Mouse (Mus musculus) lung, postnatal 0 days (tissue): ENCODE measurements at regions not wholly inside any gene's neighbourhood (a gene's known extent, or its start where the extent isn't known, plus 50 kb on each side); places are given as distances from the start of the nearest gene placed in this dataset.

ENCODE experiments used
- ATAC-seq: fragments of 200-750 bp; cut with Nextera tagmentation; 2 replicates; pipeline ENCODE4 v1.8.0; 2017; ENCODE audit warnings: moderate library complexity
- DNase-seq: peaks from one replicate; pipeline ENCODE4 v3.0.0-alpha.2; 2016; ENCODE audit warnings: low spot score
- H3K27ac ChIP-seq: fragments of 300-500 bp; sonication (generic); 2 replicates; pipeline ENCODE4 v1.5.1; 2014; ENCODE audit warnings: antibody characterized with exemption, mild to moderate bottlenecking, low read length, mixed read lengths
- H3K27me3 ChIP-seq: fragments of 300-500 bp; sonication (generic); replicated peaks from 2 replicates; pipeline ENCODE4 v1.6.1; 2014; ENCODE audit warnings: low read length, mixed read lengths; ENCODE audit not compliant: insufficient read depth
- H3K36me3 ChIP-seq: fragments of 300-500 bp; sonication (generic); 2 replicates; pipeline ENCODE4 v1.6.1; 2014; ENCODE audit warnings: low read length, mixed read lengths; ENCODE audit not compliant: insufficient read depth
- H3K4me1 ChIP-seq: fragments of 300-500 bp; sonication (generic); 2 replicates; pipeline ENCODE4 v1.6.1; 2014; ENCODE audit warnings: antibody characterized with exemption, low read depth, low read length, mixed read lengths; ENCODE audit not compliant: insufficient read depth
- H3K4me2 ChIP-seq: fragments of 300-500 bp; sonication (generic); replicated peaks from 2 replicates; pipeline ENCODE4 v1.6.1; 2014; ENCODE audit warnings: low read depth, mild to moderate bottlenecking, low read length, moderate library complexity, mixed read lengths
- H3K4me3 ChIP-seq: fragments of 300-500 bp; sonication (generic); 2 replicates; pipeline ENCODE4 v1.5.1; 2014; ENCODE audit warnings: low read depth, low read length
- H3K9ac ChIP-seq: fragments of 300-500 bp; sonication (generic); replicated peaks from 2 replicates; pipeline ENCODE4 v1.6.1; 2014; ENCODE audit warnings: low read depth, mild to moderate bottlenecking
- H3K9me3 ChIP-seq: fragments of 300-500 bp; sonication (generic); 2 replicates; pipeline ENCODE4 v1.6.1; 2016; ENCODE audit warnings: low read length, mixed read lengths
- CTCF ChIP-seq: IDR thresholded peaks from 2 replicates; pipeline ENCODE4 v1.5.1; 2016; ENCODE audit warnings: antibody characterized with exemption, mild to moderate bottlenecking
- EP300 ChIP-seq: IDR thresholded peaks from 2 replicates; pipeline ENCODE4 v1.6.1; 2016; ENCODE audit warnings: antibody characterized with exemption, mild to moderate bottlenecking, control low read depth
- WGBS: fragments of 180-500 bp; shearing (Covaris S2); extraction: QIAGEN DNeasy Blood & Tissue Kit; methylation state at CpG from one replicate; pipeline ENCODE4 v1.1.7; 2014; 5-methylcytosine and 5-hydroxymethylcytosine counted together

- Histone ChIP-seq H3K4me3 (no peak overlapping the region), H3K27ac (no peak overlapping the region), H3K4me2 (no peak overlapping the region), H3K9ac (no peak overlapping the region), H3K36me3 (no peaks in the 10 kb centered on the region), H3K27me3 (no peaks in the 10 kb centered on the region), H3K4me1 (no peaks in the 10 kb centered on the region), H3K9me3 (no peaks in the 10 kb centered on the region)
- no peak for ATAC-seq
- DNase-seq, result no peak
- 70% methylated on average over 6 of the region's 6 CpGs for WGBS
- TF ChIP-seq EP300, result no peak
- TF ChIP-seq CTCF, result no peak
Observed at GRCm38 (mm10) chr8:10753056-10753455, 255.2 kb downstream of the Irs2 start.

DNA sequence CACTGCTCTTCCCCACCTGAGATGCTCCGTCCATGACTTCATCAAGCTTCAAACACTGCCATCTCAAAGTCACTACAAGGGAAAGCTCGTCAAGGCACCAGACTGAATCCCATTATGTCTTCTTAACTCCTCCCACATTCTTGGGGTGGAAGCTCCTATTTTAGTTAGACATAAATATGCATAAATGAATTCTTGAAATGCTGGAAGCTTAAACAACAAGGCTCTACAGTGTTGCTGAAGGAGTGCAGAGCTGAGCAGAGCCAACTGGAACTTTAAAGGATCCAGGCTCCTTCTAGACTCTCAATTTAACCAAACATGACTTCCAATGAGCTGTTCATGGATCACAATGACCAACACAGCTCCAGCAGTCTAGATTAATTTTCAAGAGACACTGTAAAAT, 261.1 kb downstream of the Irs2 start:
- Histone ChIP-seq H3K4me1 (no peaks in the 10 kb centered on the region), H3K4me3 (no peak overlapping the region), H3K9me3 (no peaks in the 10 kb centered on the region), H3K4me2 (no peak overlapping the region), H3K27ac (no peak overlapping the region), H3K36me3 (no peaks in the 10 kb centered on the region), H3K9ac (no peak overlapping the region), H3K27me3 (no peaks in the 10 kb centered on the region)
- DNase-seq (peak; percentile 39), ATAC-seq (no peak; the same call in 1 of the 2 replicates)
- TF ChIP-seq CTCF (no peak), EP300 (no peak)
- 60% methylated on average over 2 of the region's 2 CpGs for WGBS

GRCm38 (mm10) chr8:10743241-10743640, 265.0 kb downstream of the Irs2 start:
- TF ChIP-seq CTCF, result no peak
- TF ChIP-seq EP300, result no peak
- no peaks in the 10 kb centered on the region for H3K36me3 ChIP-seq
- WGBS, result 74% methylated on average over 6 of the region's 6 CpGs
- no peak overlapping the region for H3K4me2 ChIP-seq
- H3K27me3 ChIP-seq, result no peaks in the 10 kb centered on the region
- DNase-seq (no peak), ATAC-seq (no peak)
- H3K4me1 ChIP-seq, result no peaks in the 10 kb centered on the region
- no peaks in the 10 kb centered on the region for H3K9me3 ChIP-seq
- H3K4me3 ChIP-seq, result no peak overlapping the region
- H3K27ac ChIP-seq, result no peak overlapping the region
- H3K9ac ChIP-seq, result no peak overlapping the region

DNA sequence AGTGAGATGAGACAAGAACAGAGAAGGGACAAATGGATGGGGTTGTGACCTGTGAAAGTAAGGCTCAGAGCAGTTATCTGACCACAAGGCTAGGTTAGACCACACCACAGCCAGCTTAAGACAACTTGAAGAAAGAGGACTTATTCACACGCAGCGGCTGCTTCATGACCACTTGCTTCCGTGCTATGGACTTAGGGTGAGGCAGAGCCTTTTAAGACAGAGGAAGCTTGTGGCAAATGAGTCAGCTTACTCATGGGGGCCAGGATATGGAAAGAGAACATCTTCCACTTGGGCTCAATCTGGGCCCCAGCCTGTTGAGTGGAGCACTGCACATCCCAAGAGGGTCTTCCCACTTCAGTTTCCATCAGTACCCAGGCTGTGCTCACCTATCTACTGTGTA, 267.4 kb downstream of the Irs2 start:
- Histone ChIP-seq H3K4me3 (no peak overlapping the region), H3K27ac (no peak overlapping the region), H3K27me3 (no peaks in the 10 kb centered on the region), H3K4me1 (no peaks in the 10 kb centered on the region), H3K9ac (no peak overlapping the region), H3K4me2 (no peak overlapping the region), H3K36me3 (no peaks in the 10 kb centered on the region), H3K9me3 (no peaks in the 10 kb centered on the region)
- no peak for DNase-seq
- no peak for ATAC-seq
- 81% methylated on average over 3 of the region's 3 CpGs for WGBS
- TF ChIP-seq EP300 (no peak), CTCF (no peak)

DNA sequence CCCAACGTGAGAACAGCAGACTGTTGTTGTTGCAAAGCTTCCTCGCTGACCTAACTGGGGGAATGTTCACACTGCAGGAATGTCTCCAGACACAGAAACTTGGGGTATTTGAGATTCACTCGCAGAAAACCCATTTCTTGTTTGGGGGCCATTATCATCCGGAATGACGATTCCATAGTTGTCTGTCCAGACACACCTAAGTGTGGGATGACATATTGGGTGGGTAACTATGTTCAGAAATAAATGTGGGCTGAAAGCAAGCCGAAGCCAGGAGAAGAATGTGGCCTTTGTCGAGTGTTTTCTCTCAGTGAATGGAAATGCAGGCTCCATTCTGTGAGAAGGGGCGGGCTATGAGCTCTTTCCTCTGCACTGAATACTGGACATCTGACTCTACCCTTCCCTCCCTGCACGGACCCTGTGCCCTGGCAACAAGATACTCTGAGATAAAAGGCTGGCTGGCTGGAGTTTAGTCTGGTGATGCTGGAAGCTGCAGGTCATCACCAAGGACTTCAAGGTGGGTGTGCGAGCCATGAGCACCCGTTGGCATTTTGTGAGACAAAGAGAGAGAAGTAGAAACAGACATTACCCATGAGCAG, 269.7 kb downstream of the Irs2 start:
- WGBS, result 49% methylated on average over 11 of the region's 11 CpGs
- ATAC-seq, result no peak
- TF ChIP-seq CTCF, result no peak
- TF ChIP-seq EP300, result no peak

DNA sequence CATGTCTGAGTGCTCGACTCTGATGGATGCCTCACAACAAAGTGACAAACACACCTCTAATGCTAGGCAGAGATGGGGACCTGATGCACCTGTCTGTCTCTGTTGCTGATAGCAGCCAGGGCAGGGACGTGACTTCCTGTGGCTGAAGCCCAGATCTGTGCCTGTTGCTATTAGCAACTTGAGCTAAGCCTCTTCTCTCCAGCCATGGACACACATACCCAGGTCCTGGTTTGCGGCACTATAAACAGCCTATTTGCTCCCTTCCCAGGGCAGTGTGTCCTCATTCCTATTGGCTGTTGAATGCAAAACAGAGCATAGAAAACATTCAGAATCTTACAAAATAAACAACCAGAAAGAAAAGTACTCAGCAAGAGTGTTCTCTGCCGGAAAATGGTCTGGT, 273.5 kb downstream of the Irs2 start:
- Histone ChIP-seq H3K36me3 (no peaks in the 10 kb centered on the region), H3K4me2 (no peak overlapping the region), H3K27me3 (no peaks in the 10 kb centered on the region), H3K4me3 (no peak overlapping the region), H3K4me1 (no peaks in the 10 kb centered on the region), H3K27ac (no peak overlapping the region), H3K9ac (no peak overlapping the region), H3K9me3 (no peaks in the 10 kb centered on the region)
- TF ChIP-seq CTCF, result no peak
- TF ChIP-seq EP300, result no peak
- ATAC-seq, result no peak
- whole genome bisulfite sequencing, result 41% methylated on average over 4 of the region's 4 CpGs
- DNase-seq, result no peak

More for the DNA sequence above, 269.7 kb downstream of the Irs2 start:
- H3K27ac ChIP-seq, result no peak overlapping the region
- no peak overlapping the region for H3K4me3 ChIP-seq
- H3K9me3 ChIP-seq, result no peaks in the 10 kb centered on the region
- no peaks in the 10 kb centered on the region for H3K36me3 ChIP-seq
- no peak overlapping the region for H3K9ac ChIP-seq
- H3K27me3 ChIP-seq, result no peaks in the 10 kb centered on the region
- H3K4me2 ChIP-seq, result no peak overlapping the region
- no peak for DNase-seq
- H3K4me1 ChIP-seq, result no peaks in the 10 kb centered on the region

GRCm38 (mm10) chr8:10723332-10723731, 284.9 kb downstream of the Irs2 start:
- Histone ChIP-seq H3K36me3 (no peaks in the 10 kb centered on the region), H3K4me3 (no peak overlapping the region), H3K4me1 (no peaks in the 10 kb centered on the region), H3K27me3 (no peaks in the 10 kb centered on the region), H3K4me2 (no peak overlapping the region), H3K9ac (no peak overlapping the region), H3K27ac (no peak overlapping the region), H3K9me3 (no peaks in the 10 kb centered on the region)
- ATAC-seq, result no peak
- TF ChIP-seq EP300 (no peak), CTCF (no peak)
- 62% methylated on average over 2 of the region's 2 CpGs for WGBS
- DNase-seq, result no peak
